Mouse (Mus musculus) mesoderm, embryonic 11.5 days (tissue): ENCODE measurements around the gene Fbxw13.
"Not testable (repeated sequence)": the region's sequence is repeated elsewhere in the genome, so short reads cannot be mapped to it uniquely, and the experiment has no call there.

Experiments used
- DNase-seq: peaks from one replicate; pipeline ENCODE4 v3.0.0-alpha.2; 2012; ENCODE audit warnings: low read depth, low spot score

The Fbxw13 gene

GRCm38 (mm10) chr9:109195875-109196274 is at the start of gene Fbxw13:
Gene Fbxw13 (minus strand): TSS chr9:109195975.
- not testable (repeated sequence) for DNase-seq

GRCm38 (mm10) chr9:109234654-109235053 is 38.9 kb upstream of the Fbxw13 start, which contains the start of gene Fbxw20:
Gene Fbxw20 (minus strand): TSS chr9:109234754.
- no peak for DNase-seq

- DNase-seq = no peak
Observed at GRCm38 (mm10) chr9:109218449-109218848, 22.7 kb upstream of the Fbxw13 start.

GRCm38 (mm10) chr9:109201347-109201746 is 5.6 kb upstream of the Fbxw13 start:
- DNase-seq = not testable (repeated sequence)

- DNase-seq = no peak
Observed at GRCm38 (mm10) chr9:109200349-109200748, 4.6 kb upstream of the Fbxw13 start.

GRCm38 (mm10) chr9:109199353-109199752 is 3.6 kb upstream of the Fbxw13 start:
- no peak for DNase-seq

- DNase-seq = no peak
Observed at GRCm38 (mm10) chr9:109177208-109177607, 18.6 kb downstream of the Fbxw13 start.

- no peak for DNase-seq
Observed at GRCm38 (mm10) chr9:109176301-109176700, 19.5 kb downstream of the Fbxw13 start.

- no peak for DNase-seq
Observed at GRCm38 (mm10) chr9:109167316-109167715, 28.5 kb downstream of the Fbxw13 start.

GRCm38 (mm10) chr9:109161941-109162340 is 33.8 kb downstream of the Fbxw13 start, which contains the start of gene Fbxw21:
Gene Fbxw21 (minus strand): TSS chr9:109162041.
- no peak for DNase-seq

- not testable (repeated sequence) for DNase-seq
Observed at GRCm38 (mm10) chr9:109140414-109140813, 55.4 kb downstream of the Fbxw13 start.

GRCm38 (mm10) chr9:109130076-109130475 is 65.7 kb downstream of the Fbxw13 start:
- DNase-seq = no peak
